Mouse (Mus musculus) neural tube, embryonic 14.5 days (tissue): Measurements from ENCODE around the gene Dtx3l. TPM values are rescaled to one million over a fixed set of nuclear protein-coding genes. Genes with fewer than 3 reads are reported as not detected.

Source experiments
- ATAC-seq: fragments of 200-750 bp; cut with Nextera tagmentation; 2 replicates; pipeline ENCODE4 v1.8.0; 2017; ENCODE audit warnings: low read depth, mild to moderate bottlenecking, moderate TSS enrichment, moderate library complexity
- H3K27ac ChIP-seq: fragments of 300-500 bp; sonication (generic); 2 replicates; pipeline ENCODE4 v1.5.1; 2014; ENCODE audit warnings: low read depth, mild to moderate bottlenecking, control low read depth, low read length, moderate library complexity, mixed read lengths
- H3K27me3 ChIP-seq: fragments of 300-500 bp; sonication (generic); 2 replicates; pipeline ENCODE4 v1.6.1; 2014; ENCODE audit warnings: low read length; ENCODE audit not compliant: control insufficient read depth, insufficient read depth
- H3K36me3 ChIP-seq: fragments of 300-500 bp; sonication (generic); 2 replicates; pipeline ENCODE4 v1.6.1; 2014; ENCODE audit warnings: low read length, mixed read lengths; ENCODE audit not compliant: control insufficient read depth, insufficient read depth
- H3K4me1 ChIP-seq: fragments of 300-500 bp; sonication (generic); 2 replicates; pipeline ENCODE4 v1.6.1; 2014; ENCODE audit warnings: low read length; ENCODE audit not compliant: control insufficient read depth, insufficient read depth
- H3K4me2 ChIP-seq: fragments of 300-500 bp; sonication (generic); 2 replicates; pipeline ENCODE4 v1.6.1; 2014; ENCODE audit warnings: mild to moderate bottlenecking, low read depth, low read length, control low read depth
- H3K4me3 ChIP-seq: fragments of 300-500 bp; sonication (generic); 2 replicates; pipeline ENCODE4 v1.5.1; 2014; ENCODE audit warnings: low read depth, low read length, control low read depth, mixed read lengths
- H3K9ac ChIP-seq: fragments of 300-500 bp; sonication (generic); replicated peaks from 2 replicates; pipeline ENCODE4 v1.6.1; 2014; ENCODE audit warnings: low read depth, mild to moderate bottlenecking, control low read depth, low read length, mixed read lengths
- H3K9me3 ChIP-seq: fragments of 300-500 bp; sonication (generic); 2 replicates; pipeline ENCODE4 v1.6.1; 2016; ENCODE audit warnings: low read length; ENCODE audit not compliant: control insufficient read depth
- WGBS: fragments of 180-500 bp; shearing (Covaris S2); extraction: QIAGEN DNeasy Blood & Tissue Kit; methylation state at CpG from one replicate; pipeline ENCODE4 v1.1.7; 2014; 5-methylcytosine and 5-hydroxymethylcytosine counted together
- polyA plus RNA-seq: library from polyadenylated mRNA; unstranded; fragments of >200 nt; fragmentation: Nextera tagmentation; extraction: Ambion mirVana; gene quantifications from 2 replicates; pipeline ENCODE4 v1.2.1, GENCODE M21; 2014

The Dtx3l gene
- polyA plus RNA-seq, 1 experiment from 2014 or later = 0.95 TPM

- H3K4me2 ChIP-seq = no peak overlapping the region; the same call in 1 of the 2 replicates
- H3K27ac ChIP-seq = no peak overlapping the region
These were observed 739 bp upstream of the Dtx3l start for GRCm38 (mm10) chr16:35939690-35940089.

GRCm38 (mm10) chr16:35939261-35939660 is 310 bp upstream of the Dtx3l start:
- Histone ChIP-seq H3K4me3 (peak overlapping the region; percentile 38), H3K9me3 (no peaks in the 10 kb centered on the region), H3K36me3 (no peaks in the 10 kb centered on the region), H3K9ac (peak overlapping the region; percentile 39; the same call in 1 of the 2 replicates), H3K27ac (no peak overlapping the region), H3K27me3 (no peaks in the 10 kb centered on the region), H3K4me2 (peak overlapping the region; percentile 60), H3K4me1 (no peaks in the 10 kb centered on the region)
- 0 out of 2 replicates have a peak, but pooled peaks have one; percentile 6 for ATAC-seq
- 7% methylated on average over 6 of the region's 6 CpGs for WGBS

More at GRCm38 (mm10) chr16:35939690-35940089, 739 bp upstream of the Dtx3l start:
- H3K4me3 ChIP-seq = no peak overlapping the region
- 19% methylated on average over 9 of the region's 9 CpGs for WGBS
- H3K9ac ChIP-seq = no peak overlapping the region
- ATAC-seq = peak; percentile 54; the same call in 1 of the 2 replicates
- H3K4me1 ChIP-seq = no peaks in the 10 kb centered on the region
- H3K36me3 ChIP-seq = no peaks in the 10 kb centered on the region
- no peaks in the 10 kb centered on the region for H3K27me3 ChIP-seq
- no peaks in the 10 kb centered on the region for H3K9me3 ChIP-seq

- Histone ChIP-seq H3K27ac (no peak overlapping the region), H3K4me3 (no peak overlapping the region), H3K9me3 (no peaks in the 10 kb centered on the region), H3K4me2 (no peak overlapping the region), H3K27me3 (no peaks in the 10 kb centered on the region), H3K9ac (no peak overlapping the region), H3K36me3 (no peaks in the 10 kb centered on the region), H3K4me1 (no peaks in the 10 kb centered on the region)
- no peak for ATAC-seq
- 92% methylated on average over 10 of the region's 10 CpGs for WGBS
These were observed 5.8 kb downstream of the Dtx3l start for GRCm38 (mm10) chr16:35933181-35933580.

GRCm38 (mm10) chr16:35932179-35933055 is 6.5 kb downstream of the Dtx3l start:
- 92% methylated on average over 19 of the region's 19 CpGs for WGBS
- Histone ChIP-seq H3K9me3 (no peaks in the 10 kb centered on the region), H3K27ac (no peak overlapping the region), H3K4me3 (no peak overlapping the region), H3K4me1 (no peaks in the 10 kb centered on the region), H3K36me3 (no peaks in the 10 kb centered on the region), H3K4me2 (no peak overlapping the region), H3K27me3 (no peaks in the 10 kb centered on the region), H3K9ac (no peak overlapping the region)
- ATAC-seq = no peak

- no peak for ATAC-seq
- Histone ChIP-seq H3K9ac (no peak overlapping the region), H3K4me3 (no peak overlapping the region), H3K4me1 (no peaks in the 10 kb centered on the region), H3K4me2 (no peak overlapping the region), H3K9me3 (no peaks in the 10 kb centered on the region), H3K27me3 (no peaks in the 10 kb centered on the region), H3K36me3 (no peaks in the 10 kb centered on the region), H3K27ac (no peak overlapping the region)
- WGBS = 88% methylated on average over 5 of the region's 5 CpGs
These were observed 14.6 kb downstream of the Dtx3l start for GRCm38 (mm10) chr16:35924341-35924740.

GRCm38 (mm10) chr16:35923546-35924198 is 15.3 kb downstream of the Dtx3l start:
- H3K4me2 ChIP-seq = no peak overlapping the region
- H3K9ac ChIP-seq = no peak overlapping the region
- no peaks in the 10 kb centered on the region for H3K36me3 ChIP-seq
- no peaks in the 10 kb centered on the region for H3K9me3 ChIP-seq
- no peaks in the 10 kb centered on the region for H3K27me3 ChIP-seq
- WGBS = 81% methylated on average over 7 of the region's 7 CpGs
- ATAC-seq = no peak
- H3K4me3 ChIP-seq = no peak overlapping the region
- H3K4me1 ChIP-seq = no peaks in the 10 kb centered on the region
- no peak overlapping the region for H3K27ac ChIP-seq

- H3K4me1 ChIP-seq = no peaks in the 10 kb centered on the region
- no peak for ATAC-seq
- H3K9ac ChIP-seq = no peak overlapping the region
- 87% methylated on average over 3 of the region's 3 CpGs for WGBS
- H3K4me2 ChIP-seq = no peak overlapping the region
- no peaks in the 10 kb centered on the region for H3K36me3 ChIP-seq
- H3K4me3 ChIP-seq = no peak overlapping the region
- no peaks in the 10 kb centered on the region for H3K9me3 ChIP-seq
- no peak overlapping the region for H3K27ac ChIP-seq
- H3K27me3 ChIP-seq = no peaks in the 10 kb centered on the region
These were observed 16.6 kb downstream of the Dtx3l start for GRCm38 (mm10) chr16:35922301-35922895.

GRCm38 (mm10) chr16:35921676-35922235 is 17.2 kb downstream of the Dtx3l start:
- Histone ChIP-seq H3K9ac (no peak overlapping the region), H3K27me3 (no peaks in the 10 kb centered on the region), H3K4me3 (no peak overlapping the region), H3K4me2 (no peak overlapping the region), H3K9me3 (no peaks in the 10 kb centered on the region), H3K4me1 (no peaks in the 10 kb centered on the region), H3K36me3 (no peaks in the 10 kb centered on the region), H3K27ac (no peak overlapping the region)
- no peak for ATAC-seq
- 87% methylated on average over 2 of the region's 2 CpGs for WGBS
